ENCODE assay signal across 29 mouse cellular contexts in genomic region chr9:51004062-51004461, GRCm38 (mm10). TPM values are rescaled to one million over a fixed set of nuclear protein-coding genes. Genes with fewer than 3 reads are reported as not detected.
"Had no signal": no experiment of that assay in that cellular context is flagged by ENCODE, and none has a peak within 500 bp of the region (broad histone marks: within the 10 kb centered on the region; RNA-seq: fewer than 3 reads in every experiment).

No protein-coding gene starts in this region.

- DNase-seq: kidney, adult 11 months; kidney, adult 8-10 months; kidney, postnatal 10 days; kidney, postnatal 36 days; layer of hippocampus, postnatal 36 days; lung, adult 2 months; lung, postnatal 4 days; midbrain, embryonic 14.5 days; spleen, adult 18-20 months; thymus, adult 2 months; thymus, postnatal 14 days; thymus, postnatal 4 days had no signal

- H3K36me3 ChIP-seq: intestine, embryonic 15.5 days had no signal

- H3K4me3 ChIP-seq: intestine, embryonic 15.5 days; kidney, embryonic 15.5 days; left cerebral cortex, adult 2 months; megakaryocyte, embryonic 14.5 days; midbrain, embryonic 10.5 days had no signal

- H3K9me3 ChIP-seq: intestine, embryonic 15.5 days; kidney, embryonic 15.5 days; megakaryocyte, embryonic 14.5 days; midbrain, embryonic 10.5 days had no signal

- ATAC-seq: intestine, embryonic 15.5 days had no signal

- H3K9ac ChIP-seq: intestine, embryonic 15.5 days; kidney, embryonic 15.5 days; liver, embryonic 14.5 days had no signal

- H3K4me2 ChIP-seq: intestine, embryonic 15.5 days; kidney, embryonic 15.5 days; liver, embryonic 11.5 days had no signal

- H3K27me3 ChIP-seq: intestine, embryonic 15.5 days; kidney, embryonic 15.5 days; megakaryocyte, embryonic 14.5 days had no signal

- H3K27ac ChIP-seq: intestine, embryonic 15.5 days; kidney, embryonic 15.5 days; left cerebral cortex, adult 2 months; liver, embryonic 14.5 days; midbrain, embryonic 10.5 days had no signal

RNA-seq across cellular contexts. Expression of gene Btg4, which starts 56.6 kb away (rescaled TPM):
- total RNA-seq: layer of hippocampus, adult 8-10 months; layer of hippocampus, postnatal 10 days; layer of hippocampus, postnatal 36 days; left cerebral cortex, adult 2 months; left cerebral cortex, postnatal 10 days; left cerebral cortex, postnatal 36 days; midbrain, postnatal 0 days had no signal
- polyA plus RNA-seq: intestine, embryonic 15.5 days; kidney, embryonic 15.5 days; limb, embryonic 11.5 days; limb, embryonic 14.5 days; liver, embryonic 11.5 days; liver, embryonic 14.5 days; midbrain, embryonic 10.5 days; midbrain, embryonic 14.5 days; midbrain, postnatal 0 days; neural tube, embryonic 11.5 days; neural tube, embryonic 14.5 days; stomach, embryonic 16.5 days; thymus, adult 2 months had no signal
